Mouse (Mus musculus) testis, adult 2 months (tissue): Measurements from ENCODE around the gene Cenpm.

Experiments used
- CTCF ChIP-seq: fragments of 200-500 bp; IDR thresholded peaks from 2 replicates; pipeline ENCODE4 v1.5.1; 2012; ENCODE audit warnings: low read depth, mild to moderate bottlenecking, inconsistent platforms, low read length, moderate library complexity; ENCODE audit not compliant: control insufficient read depth, insufficient read depth, insufficient replicate concordance
- POLR2A ChIP-seq: fragments of 200-500 bp; IDR thresholded peaks from 2 replicates; pipeline ENCODE4 v1.6.1; 2012; ENCODE audit warnings: low read depth, mild to moderate bottlenecking, inconsistent platforms, low read length, moderate library complexity; ENCODE audit not compliant: control insufficient read depth

- no peak for TF ChIP-seq CTCF
- TF ChIP-seq POLR2A: no peak
Measured at GRCm38 (mm10) chr15:82220003-82220675, 24.4 kb downstream of the Cenpm start.
